Mouse (Mus musculus) cortical plate, adult 2 months (tissue): Measurements from ENCODE around the gene Asf1b.

Experiments used
- CTCF ChIP-seq: fragments of 200-500 bp; IDR thresholded peaks from 2 replicates; pipeline ENCODE4 v1.5.1; 2011; ENCODE audit warnings: mild to moderate bottlenecking, control low read depth, low read length; ENCODE audit not compliant: insufficient read depth; ENCODE audit errors: extremely low read depth
- POLR2A ChIP-seq: fragments of 200-500 bp; IDR thresholded peaks from 2 replicates; pipeline ENCODE4 v1.6.1; 2011; ENCODE audit warnings: mild to moderate bottlenecking, low read length, control low read depth; ENCODE audit not compliant: insufficient read depth; ENCODE audit errors: extremely low read depth

DNA sequence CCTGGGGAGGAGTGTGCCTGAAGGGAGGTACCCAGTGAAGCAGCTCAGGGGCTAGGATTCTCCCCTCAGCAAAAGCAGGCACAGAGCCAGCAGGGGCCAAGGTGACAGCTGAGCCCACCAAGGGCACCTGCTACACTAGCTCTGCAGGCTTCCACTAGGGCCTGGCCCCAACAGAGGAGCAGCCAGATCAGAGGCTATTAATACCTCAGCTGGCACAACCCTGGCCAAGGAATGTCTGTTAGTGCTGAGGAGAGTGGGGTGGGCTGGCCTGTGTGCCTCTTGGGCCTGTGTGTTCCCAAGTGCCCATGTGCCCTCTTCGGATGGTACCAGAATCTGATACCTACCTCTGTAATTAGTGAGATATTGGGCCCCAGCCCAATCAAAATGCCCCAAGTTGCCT, 24.9 kb downstream of the Asf1b start:
- no peak for TF ChIP-seq POLR2A
- no peak for TF ChIP-seq CTCF
